Mouse (Mus musculus) olfactory bulb, adult 2 months (tissue): ENCODE data around the gene Zscan26.

ENCODE experiments used
- CTCF ChIP-seq: fragments of 200-500 bp; IDR thresholded peaks from 2 replicates; pipeline ENCODE4 v1.5.1; 2012; ENCODE audit warnings: low read depth, mild to moderate bottlenecking, low read length, moderate library complexity; ENCODE audit not compliant: insufficient read depth
- POLR2A ChIP-seq: fragments of 200-500 bp; IDR thresholded peaks from 2 replicates; pipeline ENCODE4 v1.6.1; 2012; ENCODE audit warnings: mild to moderate bottlenecking, low read depth, low read length, moderate library complexity; ENCODE audit not compliant: insufficient read depth

DNA sequence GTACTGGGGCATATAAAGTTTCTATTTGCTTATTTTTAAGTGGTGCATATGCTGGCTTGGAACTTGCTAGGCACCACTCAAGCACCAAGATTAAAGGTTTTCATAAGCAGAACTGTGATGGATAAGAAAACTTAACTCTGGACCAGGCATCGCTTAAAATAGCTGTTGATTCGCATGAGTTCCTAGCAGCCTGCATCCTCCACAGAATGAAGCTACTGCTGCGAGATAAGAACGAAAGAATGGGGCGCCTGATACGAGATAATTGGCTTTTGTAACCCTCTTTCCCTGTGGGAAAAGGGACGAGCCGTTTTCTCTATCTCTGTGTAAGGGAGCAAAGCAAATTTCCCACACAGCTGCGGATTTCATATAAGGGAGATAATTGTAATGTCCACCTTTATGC, 15.6 kb upstream of the Zscan26 start:
- TF ChIP-seq POLR2A (no peak), CTCF (no peak)
